Mouse (Mus musculus): ENCODE data around the gene Ccnl2. TPM values are rescaled to one million over a fixed set of nuclear protein-coding genes. Genes with fewer than 3 reads are reported as not detected.

Ccnl2 gene
- total RNA-seq (2023), result 283 TPM

DNA sequence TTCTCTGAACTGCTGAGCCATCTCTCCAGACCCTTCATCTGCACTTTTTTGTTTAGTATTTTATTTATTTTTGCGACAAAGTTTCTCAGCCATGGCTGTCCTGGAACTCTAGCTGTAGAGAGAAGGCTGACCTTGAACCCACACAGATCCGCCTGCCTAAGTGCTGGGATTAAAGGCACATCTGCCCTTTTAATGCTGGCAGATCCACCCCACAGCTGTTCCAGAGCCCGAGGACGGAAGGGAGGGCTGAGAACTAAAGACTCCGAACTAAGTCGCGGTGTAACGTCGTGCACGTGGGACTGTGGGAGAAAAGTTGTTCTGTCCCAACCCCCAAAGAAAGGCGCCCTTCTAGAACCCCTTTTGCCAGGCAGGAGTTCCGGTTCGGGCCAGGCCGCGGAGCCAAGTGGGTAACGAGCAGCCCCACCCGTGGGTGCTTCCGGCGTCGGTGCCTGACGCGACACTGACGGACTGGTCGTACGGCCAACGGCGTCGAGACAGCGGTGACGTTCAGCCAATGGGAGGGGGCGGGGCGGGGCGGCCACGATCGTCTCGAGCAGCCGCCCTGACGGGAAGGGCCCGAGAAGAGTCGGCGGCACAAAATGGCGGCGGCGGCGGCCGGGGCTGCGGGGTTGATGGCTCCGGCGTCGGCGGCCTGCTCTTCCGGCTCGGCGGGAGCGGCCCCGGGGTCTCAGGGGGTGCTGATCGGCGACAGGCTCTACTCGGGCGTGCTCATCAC lies at the start of gene Ccnl2:
Gene Ccnl2 (plus strand): TSS at position 561 of the 736 bp plus-strand sequence.

GRCm38 (mm10) chr4:155774280-155774754 lies 38.0 kb upstream of the Ccnl2 start, which contains the start of gene Vwa1:
TSS of gene Vwa1 (minus strand) at chr4:155774698.

DNA sequence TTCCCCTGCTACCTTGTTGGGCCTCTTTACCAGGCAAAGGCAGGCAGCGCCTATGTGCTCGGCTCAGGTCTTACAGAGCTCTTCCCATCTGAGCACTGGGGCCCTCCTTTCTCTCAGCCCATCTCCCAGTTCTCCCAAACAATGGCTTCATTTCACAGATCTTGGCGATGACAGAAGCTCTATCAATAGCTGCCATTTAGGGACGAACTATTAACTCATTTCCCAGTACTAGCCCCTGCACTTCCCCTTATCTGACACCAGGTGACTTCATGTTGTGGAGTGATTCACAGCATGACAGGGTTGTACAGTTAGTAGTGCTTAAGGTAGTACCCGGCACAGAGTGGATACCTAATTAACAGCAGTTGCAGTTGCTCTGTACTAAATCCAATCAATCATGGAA lies 26.5 kb upstream of the Ccnl2 start, which contains the start of gene Tmem88b:
Gene Tmem88b (minus strand): TSS at position 56 of the 400 bp plus-strand sequence.

GRCm38 (mm10) chr4:155790021-155790489 lies 22.2 kb upstream of the Ccnl2 start, which contains the start of gene Ankrd65:
TSS of gene Ankrd65 (plus strand) at chr4:155790439.

GRCm38 (mm10) chr4:155802741-155803339 lies 9.4 kb upstream of the Ccnl2 start, which contains the start of gene Mrpl20:
TSS of gene Mrpl20 (plus strand) at chr4:155802878.

GRCm38 (mm10) chr4:155831205-155831766 lies 19.0 kb downstream of the Ccnl2 start, which contains the start of gene Aurkaip1:
TSS of gene Aurkaip1 (plus strand) at chr4:155831272.

DNA sequence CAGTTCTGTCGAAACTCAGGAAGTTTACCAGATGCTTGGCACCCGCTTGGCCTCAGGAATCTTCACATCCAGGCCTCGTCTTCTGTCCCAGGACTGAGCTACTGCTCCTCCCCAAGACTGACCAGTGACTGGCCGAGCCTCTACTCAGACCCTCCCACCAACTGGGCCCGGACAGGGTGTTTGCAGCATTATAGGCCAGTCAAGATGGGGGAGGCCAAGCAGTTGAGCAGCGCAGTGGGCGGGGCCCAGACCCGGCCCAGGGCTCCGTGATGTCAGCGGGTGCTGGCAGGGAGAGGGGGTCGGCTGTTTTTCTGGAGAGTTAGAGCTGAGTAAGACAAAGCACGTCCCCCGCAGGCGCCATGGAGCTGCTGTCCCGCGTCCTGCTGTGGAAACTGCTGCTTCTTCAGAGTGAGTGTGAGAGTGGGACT lies 27.2 kb downstream of the Ccnl2 start, which contains the start of gene Mxra8:
Gene Mxra8 (plus strand): TSS at position 198 of the 428 bp plus-strand sequence.

GRCm38 (mm10) chr4:155846871-155847578 lies 34.7 kb downstream of the Ccnl2 start, which contains the start of gene Dvl1:
TSS of gene Dvl1 (plus strand) at chr4:155847402.

GRCm38 (mm10) chr4:155863001-155863400 lies 50.7 kb downstream of the Ccnl2 start, which contains the start of gene Tas1r3:
TSS of gene Tas1r3 (minus strand) at chr4:155863362.

GRCm38 (mm10) chr4:155869317-155870033 lies 57.2 kb downstream of the Ccnl2 start, which contains the start of the genes Cptp and Ints11:
TSS of gene Cptp (minus strand) at chr4:155869440.
TSS of gene Ints11 (plus strand) at chr4:155869546.

Other genes with a start within 250 kb of the Ccnl2 start
- gene Slc35e2, start 211.1 kb upstream of the Ccnl2 start, total RNA-seq (2023), result 34.9 TPM
- 204 TPM for gene Cdk11b, start 187.6 kb upstream of the Ccnl2 start, total RNA-seq (2023)
- gene Gm10563, start 167.1 kb upstream of the Ccnl2 start, total RNA-seq (2023), result not detected
- not detected for gene Mmp23, start 159.1 kb upstream of the Ccnl2 start, total RNA-seq (2023)
- 35.2 TPM for gene Mib2, start 143.3 kb upstream of the Ccnl2 start, total RNA-seq (2023)
- 8.0 TPM for gene Fndc10, start 118.1 kb upstream of the Ccnl2 start, total RNA-seq (2023)
- 69.3 TPM for gene Ssu72, start 107.7 kb upstream of the Ccnl2 start, total RNA-seq (2023)
- gene Tmem240, start 77.7 kb upstream of the Ccnl2 start, total RNA-seq (2023), result 1.2 TPM
- gene Atad3a, start 51.4 kb upstream of the Ccnl2 start, total RNA-seq (2023), result 52.2 TPM
- not detected for gene Vwa1, start 37.8 kb upstream of the Ccnl2 start, total RNA-seq (2023)
- not detected for gene Tmem88b, start 26.6 kb upstream of the Ccnl2 start, total RNA-seq (2023)
- not detected for gene Ankrd65, start 22.1 kb upstream of the Ccnl2 start, total RNA-seq (2023)
- gene Mrpl20, start 9.6 kb upstream of the Ccnl2 start, total RNA-seq (2023), result 36.7 TPM
- 73.2 TPM for gene Aurkaip1, start 18.8 kb downstream of the Ccnl2 start, total RNA-seq (2023)
- 3.2 TPM for gene Mxra8, start 27.2 kb downstream of the Ccnl2 start, total RNA-seq (2023)
- 67.2 TPM for gene Dvl1, start 34.9 kb downstream of the Ccnl2 start, total RNA-seq (2023)
- gene Tas1r3, start 50.9 kb downstream of the Ccnl2 start, total RNA-seq (2023), result 1.6 TPM
- gene Cptp, start 57.0 kb downstream of the Ccnl2 start, total RNA-seq (2023), result 9.6 TPM
- 49.4 TPM for gene Ints11, start 57.1 kb downstream of the Ccnl2 start, total RNA-seq (2023)
- gene Pusl1, start 79.3 kb downstream of the Ccnl2 start, total RNA-seq (2023), result 33.6 TPM
- gene Acap3, start 79.3 kb downstream of the Ccnl2 start, total RNA-seq (2023), result 46.6 TPM
- gene Ube2j2, start 131.3 kb downstream of the Ccnl2 start, total RNA-seq (2023), result 147 TPM
- gene C1qtnf12, start 149.8 kb downstream of the Ccnl2 start, total RNA-seq (2023), result 7.1 TPM
- gene B3galt6, start 180.2 kb downstream of the Ccnl2 start, total RNA-seq (2023), result 4.5 TPM
- gene Sdf4, start 180.4 kb downstream of the Ccnl2 start, total RNA-seq (2023), result 221 TPM
- 33.2 TPM for gene Tnfrsf4, start 201.4 kb downstream of the Ccnl2 start, total RNA-seq (2023)
- gene Tnfrsf18, start 213.7 kb downstream of the Ccnl2 start, total RNA-seq (2023), result 59.7 TPM
- gene Ttll10, start 246.9 kb downstream of the Ccnl2 start, total RNA-seq (2023), result not detected

All from CD4-positive naive resting alpha-beta T cell, adult 76 days (primary cell).